Mouse (Mus musculus): ENCODE measurements at regions not wholly inside any gene's neighbourhood (a gene's known extent, or its start where the extent isn't known, plus 50 kb on each side); places are given as distances from the start of the nearest gene placed in this dataset.

- Histone ChIP-seq H3K4me3 (ENCODE audit: control insufficient read depth, insufficient read depth, low read length) (no peak overlapping the region), H3K36me3 (ENCODE audit: control insufficient read depth, insufficient read depth, low read length) (no peaks in the 10 kb centered on the region), H3K27me3 (ENCODE audit: control insufficient read depth, insufficient read depth, low read length) (no peaks in the 10 kb centered on the region), H3K4me1 (replicated peaks; ENCODE audit: control insufficient read depth, insufficient read depth, low read length) (peaks cover 24% of the 10 kb centered on the region), H3K27ac (ENCODE audit: control insufficient read depth, insufficient read depth, low read length) (no peak overlapping the region)
- DNase-seq = no peak
- TF ChIP-seq CTCF (IDR thresholded peaks at IDR 0.05; ENCODE audit: borderline replicate concordance, control insufficient read depth, extremely low read depth, insufficient read depth, low read length, poor library complexity) = no peak
- TF ChIP-seq POLR2A (IDR thresholded peaks at IDR 0.05; ENCODE audit: control insufficient read depth, extremely low read depth, insufficient read depth, low read length, poor library complexity) = no peak
- WGBS = 92% methylated on average over 5 of the region's 5 CpGs
These were observed 176.5 kb downstream of the Tmx1 start for GRCm38 (mm10) chr12:70629371-70629770.

- peaks cover 21% of the 10 kb centered on the region for H3K4me1 ChIP-seq (replicated peaks; ENCODE audit: control insufficient read depth, insufficient read depth, low read length)
- no peaks in the 10 kb centered on the region for H3K36me3 ChIP-seq (ENCODE audit: control insufficient read depth, insufficient read depth, low read length)
- 90% methylated on average over 6 of the region's 6 CpGs for WGBS
- DNase-seq = no peak
- no peaks in the 10 kb centered on the region for H3K27me3 ChIP-seq (ENCODE audit: control insufficient read depth, insufficient read depth, low read length)
- H3K4me3 ChIP-seq (ENCODE audit: control insufficient read depth, insufficient read depth, low read length) = no peak overlapping the region
- TF ChIP-seq CTCF (IDR thresholded peaks at IDR 0.05; ENCODE audit: borderline replicate concordance, control insufficient read depth, extremely low read depth, insufficient read depth, low read length, poor library complexity) (no peak), POLR2A (IDR thresholded peaks at IDR 0.05; ENCODE audit: control insufficient read depth, extremely low read depth, insufficient read depth, low read length, poor library complexity) (no peak)
- no peak overlapping the region for H3K27ac ChIP-seq (ENCODE audit: control insufficient read depth, insufficient read depth, low read length)
These were observed 178.4 kb downstream of the Tmx1 start for GRCm38 (mm10) chr12:70631281-70631680.

DNA sequence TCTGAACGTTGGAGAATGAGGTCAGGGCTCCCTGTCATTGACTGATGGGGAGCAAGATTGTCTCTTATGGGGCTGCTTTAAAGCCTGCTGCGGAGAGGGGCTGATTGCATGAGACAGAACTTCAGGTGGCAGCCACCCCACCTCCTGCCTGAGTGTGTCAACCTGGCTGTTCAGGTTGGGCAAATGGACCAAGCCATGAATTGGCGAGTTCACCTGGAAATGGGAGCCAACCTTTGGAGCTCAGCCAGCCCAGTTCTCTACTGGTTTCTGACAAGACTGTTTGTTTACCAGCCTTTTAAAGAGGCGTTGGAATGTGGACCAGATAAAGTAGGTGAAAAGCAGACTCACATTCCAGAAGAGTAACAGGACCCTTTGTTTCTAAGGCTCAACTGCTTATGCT is 180.3 kb downstream of the Tmx1 start:
- H3K27ac ChIP-seq (ENCODE audit: control insufficient read depth, insufficient read depth, low read length) = no peak overlapping the region
- 69% methylated on average over 4 of the region's 4 CpGs for WGBS
- no peak overlapping the region for H3K4me3 ChIP-seq (ENCODE audit: control insufficient read depth, insufficient read depth, low read length)
- peaks cover 9% of the 10 kb centered on the region for H3K4me1 ChIP-seq (replicated peaks; ENCODE audit: control insufficient read depth, insufficient read depth, low read length)
- no peaks in the 10 kb centered on the region for H3K36me3 ChIP-seq (ENCODE audit: control insufficient read depth, insufficient read depth, low read length)
- H3K27me3 ChIP-seq (ENCODE audit: control insufficient read depth, insufficient read depth, low read length) = no peaks in the 10 kb centered on the region
- TF ChIP-seq POLR2A (IDR thresholded peaks at IDR 0.05; ENCODE audit: control insufficient read depth, extremely low read depth, insufficient read depth, low read length, poor library complexity) = no peak
- no peak for DNase-seq

GRCm38 (mm10) chr12:70633622-70634365 is 180.9 kb downstream of the Tmx1 start:
- WGBS = 71% methylated on average over 13 of the region's 13 CpGs
- Histone ChIP-seq H3K27me3 (ENCODE audit: control insufficient read depth, insufficient read depth, low read length) (no peaks in the 10 kb centered on the region), H3K4me1 (replicated peaks; ENCODE audit: control insufficient read depth, insufficient read depth, low read length) (peaks cover 7% of the 10 kb centered on the region), H3K36me3 (ENCODE audit: control insufficient read depth, insufficient read depth, low read length) (no peaks in the 10 kb centered on the region), H3K27ac (ENCODE audit: control insufficient read depth, insufficient read depth, low read length) (no peak overlapping the region), H3K4me3 (ENCODE audit: control insufficient read depth, insufficient read depth, low read length) (no peak overlapping the region)
- DNase-seq = no peak
- TF ChIP-seq CTCF (IDR thresholded peaks at IDR 0.05; ENCODE audit: borderline replicate concordance, control insufficient read depth, extremely low read depth, insufficient read depth, low read length, poor library complexity) (no peak), POLR2A (IDR thresholded peaks at IDR 0.05; ENCODE audit: control insufficient read depth, extremely low read depth, insufficient read depth, low read length, poor library complexity) (no peak)

DNA sequence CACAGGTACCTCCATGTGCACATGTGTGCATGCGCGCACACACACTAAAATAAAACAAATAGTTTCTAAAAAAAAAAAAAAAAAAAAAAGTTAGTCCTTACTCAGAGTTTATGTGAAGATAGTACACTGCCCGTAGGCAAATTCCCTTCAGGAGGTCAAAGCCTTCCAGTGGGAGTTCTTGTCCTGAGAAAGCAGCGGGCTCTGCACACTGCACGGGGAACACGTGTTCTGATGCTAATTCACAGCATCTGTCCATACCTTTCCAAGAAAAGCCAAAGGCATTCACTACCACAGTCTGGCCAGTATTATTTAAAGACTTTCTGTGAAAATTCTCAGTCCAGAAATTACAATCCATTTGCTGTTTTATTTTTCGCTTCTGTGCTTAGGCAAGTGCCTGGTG is 183.1 kb downstream of the Tmx1 start:
- WGBS = 96% methylated on average over 7 of the region's 7 CpGs
- no peaks in the 10 kb centered on the region for H3K27me3 ChIP-seq (ENCODE audit: control insufficient read depth, insufficient read depth, low read length)
- no peak for TF ChIP-seq CTCF (IDR thresholded peaks at IDR 0.05; ENCODE audit: borderline replicate concordance, control insufficient read depth, extremely low read depth, insufficient read depth, low read length, poor library complexity)
- no peak for TF ChIP-seq POLR2A (IDR thresholded peaks at IDR 0.05; ENCODE audit: control insufficient read depth, extremely low read depth, insufficient read depth, low read length, poor library complexity)

DNA sequence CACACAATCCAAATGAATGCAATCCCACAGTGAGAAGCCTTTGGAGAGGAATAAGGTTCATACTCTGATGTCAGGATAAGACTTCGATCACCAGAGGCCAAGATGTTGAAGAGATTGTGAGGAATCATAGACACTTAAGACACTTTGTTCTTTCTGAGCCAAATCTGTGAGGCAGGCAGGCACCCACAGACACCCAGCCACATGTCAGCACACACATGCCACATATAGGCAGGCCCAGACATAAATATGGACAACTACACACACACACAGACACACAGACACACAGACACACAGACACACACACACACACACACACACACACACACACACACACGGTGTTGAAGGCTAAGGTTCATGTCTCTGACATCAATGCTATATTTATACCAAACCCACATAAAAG is 185.1 kb upstream of the Frmd6 start:
- TF ChIP-seq POLR2A (IDR thresholded peaks at IDR 0.05; ENCODE audit: control insufficient read depth, extremely low read depth, insufficient read depth, low read length, poor library complexity) (no peak), CTCF (IDR thresholded peaks at IDR 0.05; ENCODE audit: borderline replicate concordance, control insufficient read depth, extremely low read depth, insufficient read depth, low read length, poor library complexity) (no peak)
- 48% methylated on average over 2 of the region's 2 CpGs for WGBS
- no peaks in the 10 kb centered on the region for H3K36me3 ChIP-seq (ENCODE audit: control insufficient read depth, insufficient read depth, low read length)

More for the DNA sequence above, 183.1 kb downstream of the Tmx1 start:
- DNase-seq = no peak
- no peaks in the 10 kb centered on the region for H3K36me3 ChIP-seq (ENCODE audit: control insufficient read depth, insufficient read depth, low read length)
- H3K4me3 ChIP-seq (ENCODE audit: control insufficient read depth, insufficient read depth, low read length) = no peak overlapping the region
- no peak overlapping the region for H3K27ac ChIP-seq (ENCODE audit: control insufficient read depth, insufficient read depth, low read length)
- H3K4me1 ChIP-seq (replicated peaks; ENCODE audit: control insufficient read depth, insufficient read depth, low read length) = no peaks in the 10 kb centered on the region; the same call in 1 of the 2 replicates

DNA sequence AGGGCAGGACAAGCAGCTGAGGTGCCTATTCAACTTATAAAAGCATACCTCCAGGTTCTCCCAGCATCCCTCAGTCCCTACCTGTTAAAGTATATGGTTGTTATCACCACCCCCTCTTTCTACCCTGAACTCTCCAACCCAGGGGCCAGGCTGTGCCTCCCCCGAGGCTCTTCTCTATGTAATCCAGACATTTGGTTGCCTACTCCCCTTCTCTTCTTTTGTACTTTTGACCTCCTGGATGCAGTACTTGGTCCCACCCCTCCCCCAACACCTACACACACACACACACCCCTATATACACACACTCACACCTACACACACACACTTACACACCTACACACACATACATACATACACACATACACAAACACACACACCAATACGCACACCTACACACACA is 180.4 kb upstream of the Frmd6 start:
- H3K36me3 ChIP-seq (ENCODE audit: control insufficient read depth, insufficient read depth, low read length) = no peaks in the 10 kb centered on the region
- H3K27ac ChIP-seq (ENCODE audit: control insufficient read depth, insufficient read depth, low read length) = no peak overlapping the region
- H3K27me3 ChIP-seq (ENCODE audit: control insufficient read depth, insufficient read depth, low read length) = no peaks in the 10 kb centered on the region
- H3K4me1 ChIP-seq (replicated peaks; ENCODE audit: control insufficient read depth, insufficient read depth, low read length) = 0 out of 2 replicates have a peak, but pooled peaks cover 2% of the 10 kb centered on the region
- no peak for DNase-seq
- 92% methylated on average over 2 of the region's 2 CpGs for WGBS
- TF ChIP-seq CTCF (IDR thresholded peaks at IDR 0.05; ENCODE audit: borderline replicate concordance, control insufficient read depth, extremely low read depth, insufficient read depth, low read length, poor library complexity) = no peak
- TF ChIP-seq POLR2A (IDR thresholded peaks at IDR 0.05; ENCODE audit: control insufficient read depth, extremely low read depth, insufficient read depth, low read length, poor library complexity) = no peak
- H3K4me3 ChIP-seq (ENCODE audit: control insufficient read depth, insufficient read depth, low read length) = no peak overlapping the region

More for the DNA sequence above, 185.1 kb upstream of the Frmd6 start:
- Histone ChIP-seq H3K4me1 (replicated peaks; ENCODE audit: control insufficient read depth, insufficient read depth, low read length) (no peaks in the 10 kb centered on the region), H3K4me3 (ENCODE audit: control insufficient read depth, insufficient read depth, low read length) (no peak overlapping the region), H3K27ac (ENCODE audit: control insufficient read depth, insufficient read depth, low read length) (no peak overlapping the region), H3K27me3 (ENCODE audit: control insufficient read depth, insufficient read depth, low read length) (no peaks in the 10 kb centered on the region)
- no peak for DNase-seq

Data from thymus, adult 2 months (tissue).